Comparison of ENCODE assay signal across 8 mouse cellular contexts in genomic region chr16:30586935-30587493, GRCm38 (mm10). TPM values are rescaled to one million over a fixed set of nuclear protein-coding genes. Genes with fewer than 3 reads are reported as not detected.
DNase-seq lines count a peak whose midpoint lies in the region; ATAC-seq and TF ChIP-seq lines count a peak whose summit lies in the region.

No protein-coding gene starts in this region.

- DNase-seq in heart, embryonic 10.5 days (ENCODE audit: low spot score), result no peak
- DNase-seq in heart, adult 11 months, result no peak
- no peak for DNase-seq in layer of hippocampus, adult 9-10 months (ENCODE audit: low spot score)
- no peak for DNase-seq in adrenal gland, postnatal 36 days
- DNase-seq in cerebellum, postnatal 10 days, result no peak

- H3K4me1 ChIP-seq in heart, embryonic 10.5 days, result 0 out of 2 replicates have a peak, but pooled peaks cover 7% of the 10 kb centered on the region
- peaks cover 52% of the 10 kb centered on the region for H3K4me1 ChIP-seq in E14TG2a.4 (replicated peaks; ENCODE audit: low read depth, low read length)
- H3K4me1 ChIP-seq in forebrain, embryonic 16.5 days (replicated peaks; ENCODE audit: control insufficient read depth, insufficient read depth, low read length), result peaks cover 12% of the 10 kb centered on the region

- TF ChIP-seq CTCF in E14TG2a.4 (conservative IDR thresholded peaks at IDR 0.05; ENCODE audit: low read length), result no peak

- H3K4me2 ChIP-seq in forebrain, embryonic 16.5 days (ENCODE audit: low read length), result peak overlapping the region; percentile 97

- H3K79me2 ChIP-seq in macrophage (ENCODE audit: inconsistent target), result peaks cover 41% of the 10 kb centered on the region

- peak overlapping the region; percentile 91 for H3K27ac ChIP-seq in heart, embryonic 10.5 days
- H3K27ac ChIP-seq in forebrain, embryonic 16.5 days (ENCODE audit: low read length), result no peak overlapping the region
- H3K27ac ChIP-seq in macrophage, result peak overlapping the region; percentile 95

- 2% methylated on average over 19 of the region's 19 CpGs for WGBS in heart, embryonic 10.5 days
- 3% methylated on average over 19 of the region's 19 CpGs for WGBS in forebrain, embryonic 16.5 days
- 2% methylated on average over 19 of the region's 19 CpGs for WGBS in macrophage (ENCODE audit: missing documents)

- peaks cover 38% of the 10 kb centered on the region for H3K36me3 ChIP-seq in heart, embryonic 10.5 days
- H3K36me3 ChIP-seq in E14TG2a.4 (ENCODE audit: insufficient read depth, low read length), result peaks cover 42% of the 10 kb centered on the region
- peaks cover 18% of the 10 kb centered on the region for H3K36me3 ChIP-seq in forebrain, embryonic 16.5 days (ENCODE audit: control insufficient read depth, insufficient read depth)
- H3K36me3 ChIP-seq in macrophage (ENCODE audit: inconsistent target), result peaks cover 33% of the 10 kb centered on the region

- peak overlapping the region; percentile 47 for H3K9ac ChIP-seq in forebrain, embryonic 16.5 days (replicated peaks; ENCODE audit: low read depth, low read length)

- ATAC-seq in forebrain, embryonic 16.5 days, result no peak

- no peaks in the 10 kb centered on the region for H3K9me3 ChIP-seq in heart, embryonic 10.5 days
- no peaks in the 10 kb centered on the region for H3K9me3 ChIP-seq in E14TG2a.4 (ENCODE audit: low read length)
- 0 out of 2 replicates have a peak, but pooled peaks cover 2% of the 10 kb centered on the region for H3K9me3 ChIP-seq in forebrain, embryonic 16.5 days (ENCODE audit: control insufficient read depth, low read length)

- no peaks in the 10 kb centered on the region for H3K27me3 ChIP-seq in heart, embryonic 10.5 days (ENCODE audit: insufficient read depth, poor library complexity, severe bottlenecking)
- H3K27me3 ChIP-seq in E14TG2a.4 (ENCODE audit: insufficient read depth, low read length), result no peaks in the 10 kb centered on the region
- H3K27me3 ChIP-seq in forebrain, embryonic 16.5 days (replicated peaks; ENCODE audit: control insufficient read depth, insufficient read depth, low read length), result 0 out of 2 replicates have a peak, but pooled peaks cover 2% of the 10 kb centered on the region

- H3K4me3 ChIP-seq in heart, embryonic 10.5 days, result peak overlapping the region; percentile 87
- H3K4me3 ChIP-seq in E14TG2a.4 (replicated peaks; ENCODE audit: low read length) (peak overlapping the region; percentile 95), macrophage (ENCODE audit: inconsistent target) (peak overlapping the region; percentile 85)
- peak overlapping the region; percentile 73 for H3K4me3 ChIP-seq in forebrain, embryonic 16.5 days (replicated peaks; ENCODE audit: low read length)

RNA-seq across cellular contexts. Expression of gene Lsg1, which starts 0.4 kb away (rescaled TPM):
- 48.6 and 61.8 TPM in 2 replicates for polyA plus RNA-seq in heart, embryonic 10.5 days (2016; fragmentation: Nextera tagmentation; extraction: Ambion mirVana)
- polyA plus RNA-seq in forebrain, embryonic 16.5 days (2015; fragmentation: Nextera tagmentation; extraction: Ambion mirVana), result 61.1 and 63.1 TPM in 2 replicates
- 100 to 1,000 TPM in 1 of 26 experiments, 10 to 100 TPM in 25; 29.1 to 107 (median 80.8) TPM for total RNA-seq in macrophage (2018; cell fraction: chromatin; rRNA removed)
- total RNA-seq in macrophage (2018; cell fraction: cytosol; rRNA removed), result 10 to 100 TPM; 11.2 to 22.0 (median 16.0) TPM
- 10 to 100 TPM; 24.1 to 64.7 (median 45.3) TPM for total RNA-seq in macrophage (2018; cell fraction: nucleus; rRNA removed)
- 17.1 to 25.0 TPM (median 20.8 TPM) in 3 replicates for polyA plus RNA-seq in macrophage (2018)
- 10 to 100 TPM; 36.7 to 37.2 TPM for total RNA-seq in adrenal gland, postnatal 36 days (2021)

RNA-seq across cellular contexts. Expression of gene Fam43a, which starts 12.5 kb away (rescaled TPM):
- polyA plus RNA-seq in heart, embryonic 10.5 days (2016; fragmentation: Nextera tagmentation; extraction: Ambion mirVana), result 14.3 and 14.4 TPM in 2 replicates
- polyA plus RNA-seq in forebrain, embryonic 16.5 days (2015; fragmentation: Nextera tagmentation; extraction: Ambion mirVana), result 11.3 and 12.4 TPM in 2 replicates
- 10 to 100 TPM in 8 of 26 experiments, 1 to 10 TPM in 18; 2.5 to 21.3 (median 6.1) TPM for total RNA-seq in macrophage (2018; cell fraction: chromatin; rRNA removed)
- total RNA-seq in macrophage (2018; cell fraction: cytosol; rRNA removed), result 10 to 100 TPM in 12 of 26 experiments, 1 to 10 TPM in 14; 4.1 to 36.3 (median 8.3) TPM
- 10 to 100 TPM in 16 of 26 experiments, 1 to 10 TPM in 10; 5.1 to 29.1 (median 11.4) TPM for total RNA-seq in macrophage (2018; cell fraction: nucleus; rRNA removed)
- 1.2 to 11.3 TPM (median 3.3 TPM) in 3 replicates for polyA plus RNA-seq in macrophage (2018)
- total RNA-seq in adrenal gland, postnatal 36 days (2021), result 10 to 100 TPM; 23.6 to 27.5 TPM

RNA-seq across cellular contexts. Expression of gene Tmem44, which starts 36.4 kb away (rescaled TPM):
- polyA plus RNA-seq in heart, embryonic 10.5 days (2016; fragmentation: Nextera tagmentation; extraction: Ambion mirVana), result 16.1 and 23.1 TPM in 2 replicates
- 92.5 and 106 TPM in 2 replicates for polyA plus RNA-seq in forebrain, embryonic 16.5 days (2015; fragmentation: Nextera tagmentation; extraction: Ambion mirVana)
- total RNA-seq in macrophage (2018; cell fraction: chromatin; rRNA removed), result 1 to 10 TPM in 1 of 26 experiments, under 1 TPM in 5, not detected in 20; 0.16 to 1.1 (median 0.30) TPM
- under 1 TPM in 4 of 26 experiments, not detected in 22; 0.03 to 0.13 (median 0.05) TPM for total RNA-seq in macrophage (2018; cell fraction: cytosol; rRNA removed)
- total RNA-seq in macrophage (2018; cell fraction: nucleus; rRNA removed), result under 1 TPM in 9 of 26 experiments, not detected in 17; 0.10 to 0.25 (median 0.17) TPM
- polyA plus RNA-seq in macrophage (2018), result not detected in 3 replicates
- 1 to 10 TPM; 3.7 to 4.7 TPM for total RNA-seq in adrenal gland, postnatal 36 days (2021)

Comparison
In these comparisons a context has a peak if more than half of its experiments do, and no peak if none do; other contexts are left out.
1. RNA of gene Tmem44, which starts 36.4 kb away (polyA plus RNA-seq): 92.5 to 106 TPM in forebrain, embryonic 16.5 days and 16.1 to 23.1 TPM in heart, embryonic 10.5 days; not detected in macrophage; every median in the first group is over 10 times any median in the second.
2. Peak in every context shown above with its lines, with median percentiles within 50 percentile points of each other: H3K4me3 ChIP-seq.